Mouse (Mus musculus) megakaryocyte progenitor cell, adult 5-6 weeks (primary cell): ENCODE measurements around the gene Dnm3. TPM values are rescaled to one million over a fixed set of nuclear protein-coding genes. Genes with fewer than 3 reads are reported as not detected.
A peak's percentile ranks its signal among the peaks of the same experiment; 100 is the strongest.

ENCODE experiments used
- ATAC-seq: replicated peaks from 2 replicates; pipeline ENCODE4 v1.8.0; 2016; ENCODE audit warnings: mild to moderate bottlenecking, moderate TSS enrichment, inconsistent platforms; ENCODE audit not compliant: poor library complexity
- total RNA-seq, 2 experiments: library from RNA; stranded (forward) in 1 of 2; stranded (reverse) in 1 of 2; fragments of 157-497, 149-512 nt in 1 of 2; fragments of 200-1000 nt in 1 of 2; gene quantifications; 2 replicates each; pipeline versions ENCODE4 v1.2.3 to v1.2.4; 2015 to 2017

Gene Dnm3
- total RNA-seq, 2 experiments from 2014 or later: not detected

DNA sequence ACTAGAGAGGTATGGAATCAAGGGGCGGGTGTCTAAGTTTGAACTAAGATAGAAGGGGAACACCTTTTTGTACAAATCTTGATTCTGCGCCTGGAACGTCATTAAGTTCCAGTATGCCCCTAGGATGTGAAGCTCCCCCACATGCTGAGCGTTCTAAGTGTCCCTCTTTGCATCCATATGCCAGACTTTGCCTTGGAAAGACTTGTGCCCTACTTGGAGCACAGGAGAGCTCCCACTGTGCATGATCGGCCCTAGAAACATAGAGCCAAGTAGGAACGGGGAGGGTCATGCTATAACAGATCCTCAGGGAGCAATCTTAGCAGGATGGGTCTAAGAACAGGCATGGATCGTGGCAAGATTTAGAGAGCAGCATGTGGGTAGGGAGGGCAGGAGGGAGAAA is 395.1 kb downstream of the Dnm3 start:
- ATAC-seq: no peak

DNA sequence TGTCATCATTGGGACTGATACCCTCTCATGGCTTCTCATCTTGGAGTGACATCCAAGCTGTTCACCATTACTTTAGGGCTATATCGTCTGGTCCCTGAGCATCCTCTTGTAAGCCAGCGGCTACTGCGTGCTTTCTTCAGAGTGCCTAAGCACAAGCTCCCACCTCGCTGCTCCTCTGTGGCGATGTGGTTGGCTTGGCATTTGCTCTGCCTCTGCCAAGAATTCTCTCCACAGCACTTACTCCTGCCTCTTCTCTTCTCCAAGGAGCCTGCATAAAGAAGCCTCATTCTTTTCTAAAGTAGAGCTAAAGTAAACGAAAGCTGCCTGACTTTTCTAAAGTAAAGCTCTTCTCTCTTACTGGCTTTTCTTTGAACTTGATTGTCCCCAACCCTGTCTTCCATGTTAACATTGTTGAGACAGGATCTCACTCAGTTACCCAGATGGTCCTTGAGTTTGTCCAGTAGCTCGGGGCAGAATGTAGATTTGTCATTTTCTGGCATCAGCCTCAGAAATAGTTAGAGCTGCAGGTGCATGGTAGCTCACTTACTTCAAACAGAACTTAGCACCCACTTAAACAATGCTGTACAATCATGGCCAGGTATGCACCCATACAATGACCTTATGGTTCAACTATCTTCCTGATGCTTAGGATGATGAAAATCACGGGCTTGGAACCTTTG is 396.0 kb downstream of the Dnm3 start:
- no peak for ATAC-seq

DNA sequence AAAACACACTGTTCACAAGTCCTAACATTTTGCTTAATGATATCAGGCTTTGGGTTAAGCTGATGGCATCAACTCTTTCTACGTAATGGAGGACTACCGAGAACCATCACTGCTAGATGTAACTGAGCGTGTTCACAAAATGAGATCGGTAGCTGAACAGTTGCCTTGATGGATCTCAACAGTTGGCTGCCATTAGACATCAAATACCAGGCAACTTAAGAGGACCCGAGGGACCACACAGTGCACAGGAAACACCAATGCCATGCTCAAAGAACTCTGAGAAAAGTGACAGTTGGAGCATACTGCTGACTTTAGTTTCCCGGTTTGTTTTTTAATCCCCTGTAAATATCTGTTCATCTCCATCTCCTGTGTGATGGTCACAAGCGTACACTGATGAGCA is 397.8 kb downstream of the Dnm3 start:
- ATAC-seq: no peak

DNA sequence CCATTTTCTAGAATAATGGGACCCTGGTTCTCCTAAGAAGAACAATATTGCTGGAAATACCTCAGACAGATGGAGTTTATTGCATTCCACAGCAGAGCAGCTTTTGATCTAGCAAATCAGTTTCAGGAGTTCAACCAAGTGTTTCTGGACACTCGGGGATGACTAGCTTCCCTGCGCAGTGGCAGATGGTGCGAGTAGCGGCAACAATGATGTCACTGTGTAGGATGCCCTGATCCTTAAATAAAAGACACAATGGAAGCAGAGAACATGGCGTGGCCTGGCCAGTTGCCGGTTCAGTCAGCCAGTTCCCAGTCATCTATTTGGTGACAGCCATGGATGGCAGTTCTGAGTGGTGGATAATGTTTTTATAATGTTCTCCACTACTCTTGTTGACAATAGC is 400.4 kb downstream of the Dnm3 start:
- ATAC-seq: no peak

DNA sequence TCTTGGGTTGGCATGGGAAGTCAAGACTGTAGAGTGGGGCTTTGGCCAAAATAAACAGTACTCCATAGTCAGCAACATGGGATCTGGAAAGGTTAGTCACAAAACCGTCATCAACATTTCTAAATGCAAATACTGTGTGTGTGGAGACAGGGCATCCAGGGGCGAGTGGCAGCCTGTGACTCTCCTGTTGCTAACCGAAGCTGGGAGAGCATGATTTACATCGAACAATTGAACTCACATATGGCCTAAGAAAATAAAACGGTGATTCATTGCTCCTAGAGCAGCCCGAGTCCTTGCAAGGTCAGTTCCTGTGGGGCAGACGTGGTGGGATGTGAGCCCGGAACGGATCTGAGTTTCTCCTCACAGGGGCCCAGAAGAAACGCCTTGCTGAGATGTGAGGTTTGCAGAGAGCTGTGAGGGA is 401.2 kb downstream of the Dnm3 start:
- no peak for ATAC-seq

DNA sequence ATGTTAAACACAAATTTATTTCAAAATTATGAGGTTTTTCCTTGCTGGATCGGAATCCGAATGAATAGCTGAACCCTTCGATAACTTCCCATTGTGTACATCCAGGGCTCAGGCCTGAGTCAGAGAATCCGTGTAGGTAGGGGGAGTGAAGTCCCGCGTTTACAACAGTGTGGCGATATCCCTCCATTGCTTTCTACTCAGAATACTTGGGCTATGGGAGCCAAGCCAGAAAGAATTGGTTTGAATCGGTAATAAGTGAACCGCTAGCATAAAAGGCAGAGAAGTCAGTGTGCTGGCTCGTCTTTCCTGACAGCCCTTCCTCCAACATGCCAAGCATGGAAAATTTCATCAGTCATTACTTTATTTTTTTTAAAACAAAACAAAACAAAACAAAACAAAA is 402.0 kb downstream of the Dnm3 start:
- no peak for ATAC-seq

DNA sequence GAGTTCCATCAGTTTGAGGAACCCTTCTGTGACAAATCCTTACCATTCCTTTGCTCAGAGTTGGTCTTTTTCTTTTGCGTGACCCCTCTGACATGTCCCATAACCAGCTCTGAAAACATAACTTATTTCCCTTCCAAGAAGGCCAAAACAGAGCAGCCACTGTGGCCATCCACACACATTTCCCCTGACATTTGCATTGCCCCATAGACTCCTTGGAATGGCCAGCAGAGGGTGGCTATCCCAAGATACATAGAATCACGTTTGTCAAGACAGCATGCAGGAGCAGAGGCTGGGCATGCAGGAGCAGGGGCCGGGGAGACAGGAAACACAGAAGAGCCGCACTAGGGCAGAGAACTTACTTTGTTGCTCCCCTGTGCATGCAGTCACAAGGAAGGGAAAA is 402.4 kb downstream of the Dnm3 start:
- no peak for ATAC-seq

DNA sequence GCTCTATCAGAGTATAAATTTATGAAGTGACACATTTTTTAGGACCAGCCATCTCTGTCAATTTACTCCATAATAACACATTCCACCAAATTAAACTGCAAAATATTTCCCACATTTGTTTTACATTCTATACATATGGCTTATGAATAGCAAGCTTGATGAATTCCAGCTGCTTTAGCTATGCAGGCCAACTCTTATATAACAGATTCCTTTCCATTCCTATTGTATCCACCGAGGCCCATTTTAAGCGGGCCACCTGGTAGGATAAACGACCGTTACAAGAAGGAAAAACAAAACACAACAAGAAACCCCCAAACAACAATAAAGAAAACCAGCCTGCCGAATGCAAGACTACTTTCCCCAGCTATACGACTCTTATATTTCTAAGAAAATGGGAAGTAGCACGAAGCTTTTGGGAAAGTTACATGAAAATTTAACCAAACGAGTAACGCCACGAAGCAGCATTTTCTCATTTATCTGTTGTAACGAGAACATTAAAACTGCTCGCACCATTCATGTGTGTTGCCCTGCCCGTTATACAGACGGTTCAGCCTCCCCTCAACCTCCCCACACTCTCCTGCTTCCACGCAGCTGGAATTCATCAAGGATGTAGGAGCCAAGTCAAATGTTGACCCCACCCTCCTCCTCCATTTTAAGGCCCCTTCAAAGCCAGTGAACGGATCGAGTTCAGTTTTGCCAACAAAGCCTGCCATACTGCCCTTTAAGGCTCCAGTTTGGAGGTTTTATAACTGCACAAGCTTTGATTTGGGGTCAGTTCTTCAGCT is 403.0 kb downstream of the Dnm3 start:
- ATAC-seq: no peak

DNA sequence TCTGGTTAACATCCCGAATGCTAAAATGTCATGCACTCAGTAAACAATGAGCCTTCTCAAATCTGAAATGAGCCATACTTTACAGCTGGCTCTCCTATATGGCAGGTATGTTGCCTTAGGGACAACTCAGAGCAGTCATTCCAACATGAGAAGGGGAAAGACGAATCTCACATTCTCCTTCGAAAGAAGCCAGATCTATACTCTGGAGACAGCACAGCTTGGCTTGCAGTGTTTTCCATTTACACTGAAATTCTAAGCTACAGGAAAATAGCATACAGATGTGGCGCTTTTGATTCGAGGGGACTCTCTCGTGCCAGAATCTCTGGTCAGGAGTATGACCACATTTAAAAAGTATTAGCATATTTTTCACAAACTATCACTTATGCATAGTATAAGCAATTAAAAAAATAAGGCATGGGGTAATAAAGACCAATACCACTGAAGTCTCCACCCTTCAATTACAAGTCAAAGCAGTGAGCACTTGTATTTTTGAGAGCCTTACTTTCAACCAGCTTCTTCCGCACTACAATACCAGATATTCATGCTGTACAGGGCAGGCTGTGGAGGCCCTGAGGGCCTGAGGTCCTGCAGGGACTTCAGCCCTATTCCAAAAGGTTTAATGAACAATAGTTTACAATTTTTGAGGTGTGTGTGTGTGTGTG is 404.8 kb downstream of the Dnm3 start:
- ATAC-seq: no peak

DNA sequence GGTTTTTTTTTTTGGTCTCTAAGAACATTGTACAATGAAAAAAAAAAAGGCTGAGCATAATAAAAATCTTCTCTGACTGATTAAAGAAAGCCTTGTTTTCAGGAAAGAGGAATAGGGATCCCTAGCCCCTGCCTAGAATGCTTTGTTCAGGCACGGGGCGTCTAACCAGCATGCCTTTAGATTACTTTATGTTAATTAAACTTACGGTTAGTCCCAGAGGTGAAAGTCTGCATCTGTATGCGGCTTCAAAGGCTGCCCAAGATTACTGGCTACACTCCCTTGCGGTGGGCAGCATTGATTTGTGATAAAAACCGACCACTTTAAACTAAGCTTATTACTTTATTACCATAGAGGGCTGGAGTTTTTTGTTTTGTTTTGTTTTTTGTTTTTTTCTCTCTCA is 424.2 kb downstream of the Dnm3 start:
- ATAC-seq: no peak

DNA sequence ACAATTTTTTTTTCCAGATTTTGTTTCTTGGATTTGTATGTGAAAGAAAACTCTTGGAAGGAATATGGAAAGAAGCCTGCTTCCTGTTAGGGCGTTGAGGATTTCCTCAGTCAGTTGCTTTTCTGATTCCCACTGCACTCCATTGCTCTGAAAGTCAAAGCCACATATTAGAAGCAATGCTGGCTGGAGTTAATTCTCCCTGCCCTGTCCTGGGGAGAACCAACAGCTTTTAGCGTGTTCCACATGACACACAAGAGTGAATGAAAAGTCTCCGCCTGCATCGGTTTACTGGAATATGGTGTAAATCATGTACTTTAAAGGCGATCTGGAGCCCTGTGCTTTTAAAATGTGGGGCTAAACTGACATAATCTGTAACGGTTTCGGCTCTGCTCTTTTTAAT is 424.6 kb downstream of the Dnm3 start:
- ATAC-seq: no peak

DNA sequence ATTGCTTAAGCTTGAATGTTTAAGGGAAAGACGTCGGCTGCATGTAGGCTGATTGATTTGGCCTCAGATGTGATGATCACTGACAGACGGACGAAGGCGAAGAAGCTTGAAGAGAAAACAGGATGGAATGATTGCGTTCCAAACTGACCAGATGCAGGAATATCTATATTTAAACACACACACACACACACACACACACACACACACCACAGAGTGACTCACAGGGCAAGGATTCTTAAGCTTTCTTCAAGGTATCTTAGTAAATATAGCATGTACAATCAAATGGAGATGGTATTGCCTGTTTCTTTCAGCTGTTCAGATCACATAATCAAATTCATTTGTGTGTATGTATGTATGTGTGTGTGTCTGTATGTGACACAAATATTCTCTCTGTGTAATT is 425.1 kb downstream of the Dnm3 start:
- no peak for ATAC-seq

DNA sequence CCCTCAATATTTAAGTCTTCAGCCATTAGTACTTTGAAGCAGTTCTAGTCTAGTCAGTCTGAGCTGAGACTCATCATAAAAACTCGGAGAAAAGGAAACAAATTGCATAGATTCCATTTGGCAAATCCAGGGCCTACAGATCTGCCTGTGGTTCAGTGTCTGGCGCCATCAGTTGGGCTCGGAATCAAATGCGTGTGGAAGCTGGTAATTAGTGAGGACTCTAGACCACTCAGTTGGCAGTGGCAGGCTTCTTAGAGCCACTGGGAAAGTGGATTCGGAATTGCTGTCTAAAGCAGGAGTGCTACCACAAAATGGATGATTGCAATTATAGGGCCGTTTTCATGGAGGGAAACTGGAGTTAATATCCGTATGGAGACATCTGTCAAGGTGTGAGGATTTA is 425.7 kb downstream of the Dnm3 start:
- no peak for ATAC-seq

DNA sequence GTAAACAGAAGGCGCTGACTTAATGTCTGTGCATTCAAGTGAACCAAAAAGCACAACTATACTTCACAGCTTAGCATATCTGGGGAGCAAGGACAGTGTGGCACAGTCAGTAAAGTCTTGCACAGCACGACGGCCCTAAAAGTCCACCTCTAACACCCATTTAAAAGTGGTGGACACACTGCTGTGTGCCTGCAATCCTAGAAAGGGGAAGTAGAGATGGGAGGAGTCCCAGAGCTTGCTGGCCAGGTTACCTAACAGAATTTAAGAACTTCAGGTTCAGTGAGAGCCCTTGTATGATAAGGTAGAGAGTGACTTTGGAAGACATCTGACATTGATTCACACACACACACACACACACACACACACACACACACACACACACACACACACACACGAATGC is 426.1 kb downstream of the Dnm3 start:
- ATAC-seq: peak; percentile 91

DNA sequence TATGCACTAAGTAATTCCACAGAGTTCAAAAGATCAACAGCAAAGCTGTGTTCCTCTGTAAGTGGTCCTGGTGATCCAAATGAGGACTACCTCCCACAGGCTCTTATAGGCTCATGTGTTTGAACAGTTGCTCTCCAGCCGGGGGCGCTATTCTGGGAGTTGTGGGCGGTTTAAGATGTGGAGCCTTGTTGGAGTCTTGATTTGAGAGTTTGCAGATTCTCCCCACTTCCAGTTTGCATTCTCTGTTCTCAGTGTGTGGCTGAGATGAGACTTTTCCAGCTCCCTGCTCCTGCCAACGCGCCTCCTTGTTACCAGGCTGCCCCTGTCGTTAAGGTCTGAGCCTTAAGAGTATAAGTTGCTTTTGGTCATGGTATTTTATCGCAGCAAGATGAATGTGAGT is 430.2 kb downstream of the Dnm3 start:
- ATAC-seq: no peak

DNA sequence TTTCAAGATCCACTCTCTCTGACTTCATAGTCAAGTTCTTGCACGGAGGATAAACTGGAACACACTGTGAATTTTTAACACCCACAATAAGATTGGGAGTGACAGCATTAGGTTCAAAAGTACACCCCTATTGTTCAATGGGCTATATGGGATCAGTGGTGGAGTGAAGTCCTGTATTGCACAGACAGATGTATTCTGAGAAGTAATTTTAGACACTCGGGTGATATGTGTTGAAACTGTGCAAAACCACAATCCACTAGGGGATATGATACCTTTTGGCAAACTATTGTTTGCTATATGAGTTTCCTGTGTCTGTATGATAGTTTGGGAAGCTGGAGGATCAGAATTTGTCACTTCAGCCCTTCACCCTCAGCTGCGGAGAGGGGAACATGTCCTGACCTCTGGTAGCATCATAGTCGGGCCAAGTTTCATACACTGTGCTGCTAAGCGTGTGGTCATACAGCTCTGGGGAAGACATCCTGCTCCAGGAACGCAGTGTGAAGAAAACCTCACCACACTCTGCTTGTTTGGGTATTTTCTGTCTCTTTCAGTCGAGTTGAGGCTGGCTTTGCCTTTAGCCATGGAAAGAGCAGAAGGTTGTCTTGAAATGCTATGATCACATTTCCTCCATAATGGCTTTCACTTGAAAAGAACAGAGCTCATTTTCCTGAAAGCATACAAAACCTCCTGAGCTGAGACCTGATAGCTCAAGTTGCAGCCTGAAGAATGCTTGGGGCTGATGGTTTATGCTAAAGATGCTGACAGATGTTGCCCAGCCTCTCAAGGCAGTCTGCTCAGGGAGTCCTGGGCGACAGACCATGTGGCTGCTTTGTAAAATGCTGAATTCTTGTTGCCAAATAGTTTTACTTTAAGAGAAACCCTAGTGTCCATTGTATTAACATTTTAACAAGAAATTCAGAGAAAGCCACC is 433.8 kb downstream of the Dnm3 start:
- peak; percentile 32; the same call in 1 of the 2 replicates for ATAC-seq

DNA sequence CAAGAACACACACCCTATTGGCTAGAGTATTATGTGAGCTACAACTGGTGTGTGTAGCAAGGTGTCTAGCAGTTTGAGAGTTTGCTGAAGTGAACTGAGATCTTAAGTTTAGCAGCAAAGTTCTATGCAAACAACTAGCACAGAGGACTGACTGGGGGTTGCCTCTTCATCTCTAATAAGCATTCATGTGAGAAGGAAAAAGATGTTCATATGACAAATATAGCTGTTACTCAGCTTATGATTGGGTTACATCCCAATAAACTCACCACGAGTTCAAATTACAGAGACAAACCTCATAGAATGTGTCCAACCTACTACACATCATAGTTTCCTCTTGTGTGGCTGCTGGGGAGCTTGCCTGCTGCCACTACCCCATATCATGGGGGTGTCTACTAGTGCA is 434.6 kb downstream of the Dnm3 start:
- no peak for ATAC-seq

DNA sequence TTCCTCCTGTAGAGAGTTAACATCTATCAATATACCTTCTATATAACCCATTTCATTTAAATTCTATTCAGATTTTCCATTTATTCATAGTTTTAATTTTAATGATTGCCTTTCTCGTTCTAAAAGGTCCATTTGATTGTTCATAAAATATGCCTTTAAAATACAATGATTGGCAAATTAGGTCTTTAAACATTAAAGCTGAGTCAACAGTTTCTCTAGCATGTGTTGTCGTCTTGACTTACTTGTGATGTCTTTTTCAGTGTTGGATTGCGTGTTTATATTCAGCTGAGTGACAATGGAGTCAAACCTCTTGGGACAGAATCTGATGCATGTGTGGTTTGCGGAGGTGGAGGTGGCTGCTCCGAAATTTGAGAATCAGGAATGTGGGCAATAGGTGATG is 435.4 kb downstream of the Dnm3 start:
- no peak for ATAC-seq

DNA sequence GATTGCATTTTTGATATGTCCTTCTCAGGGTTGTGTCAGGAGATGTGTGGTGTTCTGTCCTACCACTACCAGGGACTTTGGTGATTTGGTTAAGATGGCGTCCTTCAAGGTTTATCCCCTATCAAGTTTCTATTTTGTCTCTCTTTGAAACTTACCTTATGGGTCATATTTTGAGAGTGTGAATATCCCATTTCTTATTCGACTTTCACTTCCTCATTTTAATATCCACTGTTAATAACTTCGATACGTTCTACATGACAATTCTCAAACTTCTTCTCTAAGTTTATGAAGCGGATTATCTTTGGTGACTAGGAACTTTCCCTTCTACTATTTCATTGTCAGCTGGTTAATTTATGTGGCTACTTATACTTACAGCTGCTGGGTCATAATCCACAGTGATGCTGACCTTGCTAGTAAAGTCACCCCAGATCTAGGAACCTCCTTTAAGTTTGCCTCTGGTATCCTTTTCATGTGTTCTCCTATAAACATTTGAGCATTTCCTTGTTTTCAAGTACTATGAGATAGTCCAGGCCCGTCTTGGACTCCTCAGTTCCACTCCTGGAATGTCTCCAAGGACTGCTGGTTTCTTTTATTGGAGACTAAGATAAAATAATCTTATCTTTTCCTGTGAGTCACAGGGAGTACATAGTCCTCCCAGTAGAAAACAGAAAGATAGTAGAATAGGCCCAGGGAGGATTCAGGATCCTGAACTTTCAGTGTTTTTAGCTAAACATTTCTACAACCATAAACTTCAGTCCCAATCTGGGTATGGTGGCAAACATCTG is 437.2 kb downstream of the Dnm3 start:
- ATAC-seq: no peak

DNA sequence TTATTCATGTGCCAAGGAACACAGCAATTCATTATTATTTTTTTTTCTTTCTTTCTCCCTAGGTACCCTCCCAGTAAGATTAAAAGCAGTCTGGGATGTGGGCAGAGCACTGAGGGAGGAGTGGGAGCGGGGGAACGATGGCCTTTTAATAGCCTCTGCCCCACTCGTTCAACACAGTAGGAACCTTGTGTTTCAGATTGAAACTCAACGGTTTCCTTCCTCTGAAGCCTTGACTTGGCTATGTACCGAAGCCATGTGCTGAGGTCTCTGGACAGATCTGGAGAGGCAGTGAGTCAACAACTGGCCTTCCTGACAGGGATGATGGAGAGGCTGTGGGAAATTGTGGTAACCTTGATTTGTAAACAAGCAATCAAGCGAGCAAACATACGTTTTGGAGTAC is 438.0 kb downstream of the Dnm3 start:
- ATAC-seq: no peak
